Comparison of ENCODE assay signal across 26 mouse cellular contexts in the genomic region with DNA sequence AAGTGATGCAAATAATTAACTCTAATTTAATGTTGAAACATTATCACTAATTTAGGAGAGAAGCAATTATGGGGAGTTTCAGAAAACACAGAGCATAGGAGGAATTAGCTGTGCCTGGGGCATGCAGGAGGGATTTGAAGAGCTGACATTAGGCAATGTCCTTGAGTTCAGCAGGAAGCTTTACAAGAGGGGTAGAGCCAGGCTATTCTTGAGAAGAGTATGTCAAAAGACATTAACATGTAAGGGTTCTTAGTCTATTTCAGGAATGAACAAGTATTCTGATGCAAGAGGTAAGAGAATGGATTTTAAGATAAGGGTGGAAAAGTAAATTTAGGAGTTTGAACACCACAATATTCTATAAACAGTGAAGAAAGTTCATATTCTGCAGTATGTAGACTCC. TPM values are rescaled to one million over a fixed set of nuclear protein-coding genes. Genes with fewer than 3 reads are reported as not detected.
A peak's percentile ranks its signal among the peaks of the same experiment; 100 is the strongest.
DNase-seq lines count a peak whose midpoint lies in the region; ATAC-seq and TF ChIP-seq lines count a peak whose summit lies in the region.
"Had no signal": no experiment of that assay in that cellular context is flagged by ENCODE, and none has a peak within 500 bp of the region (broad histone marks: within the 10 kb centered on the region; RNA-seq: fewer than 3 reads in every experiment).

No protein-coding gene starts in this region.

- no peaks in the 10 kb centered on the region for H3K9me3 ChIP-seq in forebrain, embryonic 14.5 days (replicated peaks; ENCODE audit: control insufficient read depth, low read length)
- no peaks in the 10 kb centered on the region for H3K9me3 ChIP-seq in forebrain, embryonic 12.5 days
- H3K9me3 ChIP-seq: forebrain, embryonic 10.5 days; forebrain, embryonic 15.5 days; G1E; heart, embryonic 10.5 days; heart, embryonic 13.5 days had no signal

- no peak for TF ChIP-seq POLR2A in lung, adult 2 months (IDR thresholded peaks at IDR 0.05; ENCODE audit: borderline replicate concordance, extremely low read depth, low read depth, low read length)

- H3K4me3 ChIP-seq in forebrain, embryonic 14.5 days (ENCODE audit: low read depth, low read length) = no peak overlapping the region
- no peak overlapping the region for H3K4me3 ChIP-seq in forebrain, embryonic 12.5 days (replicated peaks)
- H3K4me3 ChIP-seq in lung, adult 2 months (replicated peaks; ENCODE audit: extremely low read depth, low read depth, low read length) = no peak overlapping the region
- H3K4me3 ChIP-seq: forebrain, embryonic 10.5 days; forebrain, embryonic 15.5 days; heart, adult 2 months; heart, embryonic 10.5 days; heart, embryonic 13.5 days had no signal

- no peaks in the 10 kb centered on the region for H3K4me1 ChIP-seq in forebrain, embryonic 14.5 days (ENCODE audit: control insufficient read depth, insufficient read depth, low read length)
- H3K4me1 ChIP-seq in forebrain, embryonic 12.5 days = no peaks in the 10 kb centered on the region
- no peaks in the 10 kb centered on the region for H3K4me1 ChIP-seq in lung, adult 2 months (ENCODE audit: control insufficient read depth, insufficient read depth, low read length)
- H3K4me1 ChIP-seq: forebrain, embryonic 10.5 days; forebrain, embryonic 15.5 days; heart, embryonic 10.5 days; heart, embryonic 13.5 days had no signal

- no peak for ATAC-seq in forebrain, embryonic 14.5 days
- no peak for ATAC-seq in forebrain, embryonic 12.5 days (ENCODE audit: low FRiP score)
- peak; percentile 49 for ATAC-seq in megakaryocyte, adult 5-6 weeks (ENCODE audit: poor library complexity, severe bottlenecking)
- ATAC-seq in activated CD4-positive, CD25-positive, alpha-beta regulatory T cell, adult 4 months = no peak
- ATAC-seq: forebrain, embryonic 15.5 days; hindbrain, postnatal 0 days; Patski had no signal

- no peak overlapping the region for H3K27ac ChIP-seq in forebrain, embryonic 14.5 days (ENCODE audit: low read depth, low read length)
- H3K27ac ChIP-seq in forebrain, embryonic 12.5 days = no peak overlapping the region
- H3K27ac ChIP-seq: forebrain, embryonic 10.5 days; forebrain, embryonic 15.5 days; heart, adult 2 months; heart, embryonic 10.5 days; heart, embryonic 13.5 days; hindbrain, embryonic 14.5 days; hindbrain, postnatal 0 days had no signal

- H3K9ac ChIP-seq in forebrain, embryonic 14.5 days (ENCODE audit: low read length) = no peak overlapping the region
- H3K9ac ChIP-seq in forebrain, embryonic 12.5 days = no peak overlapping the region
- H3K9ac ChIP-seq: forebrain, embryonic 15.5 days; heart, embryonic 13.5 days; hindbrain, embryonic 14.5 days had no signal

- H3K27me3 ChIP-seq in forebrain, embryonic 14.5 days (replicated peaks; ENCODE audit: control insufficient read depth, insufficient read depth, low read length) = no peaks in the 10 kb centered on the region
- no peaks in the 10 kb centered on the region for H3K27me3 ChIP-seq in forebrain, embryonic 12.5 days
- H3K27me3 ChIP-seq: CH12.LX; forebrain, embryonic 15.5 days; heart, embryonic 13.5 days; Patski had no signal

- no peaks in the 10 kb centered on the region for H3K36me3 ChIP-seq in forebrain, embryonic 14.5 days (ENCODE audit: control insufficient read depth, insufficient read depth, low read length)
- no peaks in the 10 kb centered on the region for H3K36me3 ChIP-seq in forebrain, embryonic 12.5 days (replicated peaks)
- H3K36me3 ChIP-seq: forebrain, embryonic 10.5 days; forebrain, embryonic 15.5 days; G1E; heart, embryonic 10.5 days; heart, embryonic 13.5 days had no signal

- DNase-seq in forebrain, embryonic 14.5 days (ENCODE audit: low spot score) = peak; percentile 0
- peak; percentile 5 for DNase-seq in lung, postnatal 14 days
- DNase-seq in lung, adult 2 months = no peak
- DNase-seq in right cerebral cortex, postnatal 4 days = no peak
- DNase-seq: adrenal gland, adult 8-10 months; adrenal gland, postnatal 25 days; B cell, adult 2 months; cerebellum, adult 18-20 months; cerebellum, adult 9-10 months; cerebellum, postnatal 14 days; gastrocnemius, postnatal 25 days; heart, adult 2 months; heart, postnatal 14 days; heart, postnatal 4 days had no signal

- no peak for TF ChIP-seq CTCF in lung, adult 2 months (IDR thresholded peaks at IDR 0.05; ENCODE audit: insufficient read depth, low read length)

- no peak overlapping the region for H3K4me2 ChIP-seq in forebrain, embryonic 14.5 days (ENCODE audit: low read length)
- H3K4me2 ChIP-seq in forebrain, embryonic 12.5 days = no peak overlapping the region
- H3K4me2 ChIP-seq: forebrain, embryonic 15.5 days; heart, embryonic 13.5 days; hindbrain, embryonic 14.5 days had no signal

RNA-seq across cellular contexts. Expression of gene Ctsc, which starts 33.4 kb away (rescaled TPM):
- 10.7 and 14.0 TPM in 2 replicates for polyA plus RNA-seq in forebrain, embryonic 14.5 days (2014; fragmentation: Nextera tagmentation; extraction: Ambion mirVana)
- polyA plus RNA-seq in forebrain, embryonic 12.5 days (2016; fragmentation: Nextera tagmentation; extraction: Ambion mirVana) = 12.2 and 13.5 TPM in 2 replicates
- 181 and 233 TPM in 2 replicates for polyA plus RNA-seq in lung, adult 2 months (2012; rRNA removed)
- 573 and 643 TPM in 2 replicates for total RNA-seq in megakaryocyte, adult 5-6 weeks (2015)
- total RNA-seq in megakaryocyte, adult 5-6 weeks (2017) = 520 and 557 TPM in 2 replicates
- polyA plus RNA-seq in activated CD4-positive, CD25-positive, alpha-beta regulatory T cell, adult 4 months (2017; shearing (Covaris generic)) = 100 to 1,000 TPM; 111 to 119 TPM
- polyA plus RNA-seq: G1E had no signal

Comparison
In these comparisons a context has a peak if more than half of its experiments do, and no peak if none do; other contexts are left out.
1. DNase-seq: peak in forebrain, embryonic 14.5 days (single experiment) and lung, postnatal 14 days (single experiment); none in lung, adult 2 months (single experiment) and right cerebral cortex, postnatal 4 days (single experiment).